Mouse (Mus musculus) effector memory CD4-positive, alpha-beta T cell, adult 5 months (primary cell): ENCODE results near the gene Olfr1356. TPM values are rescaled to one million over a fixed set of nuclear protein-coding genes. Genes with fewer than 3 reads are reported as not detected.

Source experiments
- polyA plus RNA-seq: library from polyadenylated mRNA; unstranded; fragments of 100-300 nt; shearing (Covaris generic); gene quantifications from one replicate; pipeline ENCODE4 v1.2.1, GENCODE M21; 2017

Olfr1356 gene
- polyA plus RNA-seq: 0.40 TPM

GRCm38 (mm10) chr10:78852066-78852465, at the start of gene Olfr1356:
Gene Olfr1356, minus strand, starts transcription at chr10:78852166.

GRCm38 (mm10) chr10:78875240-78875639, 23.3 kb upstream of the Olfr1356 start, which contains the start of gene Olfr1355:
Gene Olfr1355, plus strand, starts transcription at chr10:78875540.

Other genes with a start within 250 kb of the Olfr1356 start
- gene Olfr1357, start 234.1 kb downstream of the Olfr1356 start, polyA plus RNA-seq: not detected
- gene Casp14, start 133.9 kb downstream of the Olfr1356 start, polyA plus RNA-seq: not detected
- gene Ccdc105, start 99.1 kb downstream of the Olfr1356 start, polyA plus RNA-seq: not detected
- gene Slc1a6, start 71.7 kb downstream of the Olfr1356 start, polyA plus RNA-seq: not detected
- gene Olfr1355, start 23.4 kb upstream of the Olfr1356 start, polyA plus RNA-seq: not detected
- not detected for gene Olfr1354, start 61.0 kb upstream of the Olfr1356 start, polyA plus RNA-seq
- not detected for gene Olfr8, start 98.5 kb upstream of the Olfr1356 start, polyA plus RNA-seq
- gene Olfr1353, start 111.1 kb upstream of the Olfr1356 start, polyA plus RNA-seq: not detected
- not detected for gene Olfr1352, start 128.9 kb upstream of the Olfr1356 start, polyA plus RNA-seq
- not detected for gene Olfr1351, start 160.3 kb upstream of the Olfr1356 start, polyA plus RNA-seq
- not detected for gene Olfr57, start 176.6 kb upstream of the Olfr1356 start, polyA plus RNA-seq
- 15.7 TPM for gene 2610008E11Rik, start 245.4 kb upstream of the Olfr1356 start, polyA plus RNA-seq